Mouse (Mus musculus): ENCODE measurements around the gene Slc44a5. TPM values are rescaled to one million over a fixed set of nuclear protein-coding genes. Genes with fewer than 3 reads are reported as not detected.
"Not testable (repeated sequence)": the region's sequence is repeated elsewhere in the genome, so short reads cannot be mapped to it uniquely, and the experiment has no call there.

Gene Slc44a5
- total RNA-seq, 2 experiments from 2014 or later: 0.85 to 0.95 TPM

- DNase-seq (ENCODE audit: low spot score in 2 of 2): no peak
Observed at GRCm38 (mm10) chr3:154093745-154094322, 120.6 kb downstream of the Slc44a5 start.

- no peak for DNase-seq (ENCODE audit: low spot score in 2 of 2)
Observed at GRCm38 (mm10) chr3:154101671-154102070, 128.4 kb downstream of the Slc44a5 start.

DNA sequence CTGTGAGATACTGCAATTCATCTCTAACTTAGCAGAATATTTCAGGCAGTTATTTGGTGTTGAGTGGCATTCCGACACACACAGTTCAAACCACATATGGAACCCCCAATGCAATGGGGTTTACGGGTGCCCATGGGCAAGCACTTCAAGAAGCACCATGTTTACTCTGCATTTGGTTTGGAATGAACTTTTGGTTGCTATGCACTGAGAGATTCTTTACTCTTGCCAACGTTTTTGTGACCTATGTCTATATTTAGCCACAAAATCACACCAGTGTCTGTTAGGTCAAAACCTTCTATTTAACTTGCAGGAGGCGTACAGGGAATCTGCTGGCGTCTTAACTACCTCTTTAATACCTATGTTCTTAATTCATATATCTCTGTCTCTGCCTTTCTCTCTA is 137.3 kb downstream of the Slc44a5 start:
- no peak for DNase-seq (ENCODE audit: low spot score in 2 of 2)

GRCm38 (mm10) chr3:154111221-154111620 is 138.0 kb downstream of the Slc44a5 start:
- no peak for DNase-seq (ENCODE audit: low spot score in 2 of 2)

DNA sequence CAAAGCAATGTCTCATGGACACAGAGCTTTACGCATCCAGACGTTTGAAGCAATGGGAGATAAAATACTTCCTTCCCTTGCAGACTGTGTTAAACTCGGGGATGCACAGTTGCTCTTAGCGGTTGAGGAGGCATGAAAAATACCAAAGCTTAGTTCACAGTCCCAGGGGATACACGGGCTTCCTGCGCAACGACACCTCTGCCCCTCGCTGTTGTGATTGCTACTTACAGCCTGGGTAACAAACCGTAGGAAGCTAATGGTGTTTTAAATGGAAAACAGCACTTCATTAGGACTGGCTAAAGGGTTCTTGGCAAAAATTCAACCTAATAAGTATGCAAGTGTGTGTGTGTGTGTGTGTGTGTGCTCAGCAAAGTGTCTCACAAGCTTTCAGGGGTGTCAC is 141.8 kb downstream of the Slc44a5 start:
- no peak for DNase-seq (ENCODE audit: low spot score in 2 of 2)

GRCm38 (mm10) chr3:154115478-154115877 is 142.2 kb downstream of the Slc44a5 start:
- no peak for DNase-seq (ENCODE audit: low spot score in 2 of 2)

DNA sequence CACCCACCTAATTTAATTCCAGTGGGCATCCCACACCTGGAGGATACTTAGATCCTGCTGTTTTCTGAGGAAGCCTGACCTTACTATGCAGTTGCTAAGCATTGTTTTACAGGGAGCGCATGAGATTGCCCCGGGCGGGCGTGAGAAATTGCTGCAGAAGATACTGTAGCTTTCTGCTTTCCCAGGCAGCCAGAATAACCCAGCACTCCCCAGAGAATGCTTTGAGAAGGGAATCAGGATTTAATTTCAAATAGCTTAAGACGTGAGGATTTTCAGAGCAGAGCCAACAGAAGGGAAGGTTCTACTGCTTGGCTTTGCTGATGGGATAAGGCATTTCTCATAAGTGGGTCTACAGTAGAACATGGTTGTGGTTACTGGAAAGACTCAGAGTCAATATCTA is 142.8 kb downstream of the Slc44a5 start:
- no peak for DNase-seq (ENCODE audit: low spot score in 2 of 2)

- DNase-seq (ENCODE audit: low spot score in 2 of 2): no peak
Observed at GRCm38 (mm10) chr3:154118992-154119603, 145.9 kb downstream of the Slc44a5 start.

GRCm38 (mm10) chr3:154122531-154122930 is 149.3 kb downstream of the Slc44a5 start:
- no peak for DNase-seq (ENCODE audit: low spot score in 2 of 2)

DNA sequence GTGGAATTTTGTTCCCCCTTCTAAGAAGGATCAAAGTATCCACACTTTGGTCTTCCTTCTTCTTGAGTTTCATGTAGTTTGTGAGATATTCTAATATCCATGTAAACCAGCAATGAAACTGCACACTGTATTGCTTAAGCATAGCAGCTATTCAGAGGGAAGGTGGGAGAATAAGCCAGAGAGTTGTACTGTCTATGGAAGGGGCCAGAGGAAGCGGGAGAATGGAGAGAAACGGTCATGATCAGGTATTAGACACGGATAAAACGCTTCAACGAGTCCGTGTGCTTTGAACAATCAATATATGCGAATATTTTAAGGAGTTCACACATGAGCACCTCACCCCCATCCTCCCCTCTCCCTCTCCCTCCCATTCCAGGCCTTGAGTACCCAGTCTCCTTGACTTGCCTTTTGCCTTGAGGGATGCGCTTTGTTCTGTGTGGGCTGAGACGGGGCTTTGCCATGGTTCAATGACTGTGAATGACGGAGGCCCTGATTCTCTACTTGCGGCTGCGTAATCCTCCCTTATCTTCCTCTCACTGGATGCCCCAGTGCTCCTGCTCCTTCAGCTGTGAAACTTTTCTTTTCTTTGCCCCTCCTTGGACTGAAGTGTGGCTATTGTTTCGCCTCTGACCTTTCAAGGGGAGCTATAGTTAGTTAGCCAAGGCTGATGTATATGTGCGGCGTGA is 151.8 kb downstream of the Slc44a5 start:
- no peak for DNase-seq (ENCODE audit: low spot score in 2 of 2)

GRCm38 (mm10) chr3:154125768-154126376 is 152.6 kb downstream of the Slc44a5 start:
- no peak for DNase-seq (ENCODE audit: low spot score in 2 of 2)

DNA sequence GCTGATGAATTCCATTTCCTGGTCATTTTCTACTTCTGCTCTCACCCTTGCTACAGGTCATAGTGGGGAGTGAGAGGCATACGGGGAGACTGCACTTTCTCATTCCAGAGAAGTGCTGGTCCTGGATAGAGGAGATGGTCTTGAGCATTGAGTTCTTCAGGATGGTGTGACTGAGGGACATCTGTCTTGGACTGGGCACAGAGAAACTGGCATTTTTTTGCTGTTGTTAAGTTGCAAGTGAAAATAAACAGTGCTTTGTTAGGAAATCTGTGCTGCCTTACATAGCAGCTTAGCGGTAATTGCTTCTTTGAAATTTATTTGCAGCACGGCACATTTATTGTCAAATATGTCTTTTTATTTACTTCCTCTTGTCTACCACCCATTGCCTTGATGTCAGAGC is 154.0 kb downstream of the Slc44a5 start:
- no peak for DNase-seq (ENCODE audit: low spot score in 2 of 2)

GRCm38 (mm10) chr3:154129036-154129435 is 155.8 kb downstream of the Slc44a5 start:
- no peak for DNase-seq (ENCODE audit: low spot score in 2 of 2)

DNA sequence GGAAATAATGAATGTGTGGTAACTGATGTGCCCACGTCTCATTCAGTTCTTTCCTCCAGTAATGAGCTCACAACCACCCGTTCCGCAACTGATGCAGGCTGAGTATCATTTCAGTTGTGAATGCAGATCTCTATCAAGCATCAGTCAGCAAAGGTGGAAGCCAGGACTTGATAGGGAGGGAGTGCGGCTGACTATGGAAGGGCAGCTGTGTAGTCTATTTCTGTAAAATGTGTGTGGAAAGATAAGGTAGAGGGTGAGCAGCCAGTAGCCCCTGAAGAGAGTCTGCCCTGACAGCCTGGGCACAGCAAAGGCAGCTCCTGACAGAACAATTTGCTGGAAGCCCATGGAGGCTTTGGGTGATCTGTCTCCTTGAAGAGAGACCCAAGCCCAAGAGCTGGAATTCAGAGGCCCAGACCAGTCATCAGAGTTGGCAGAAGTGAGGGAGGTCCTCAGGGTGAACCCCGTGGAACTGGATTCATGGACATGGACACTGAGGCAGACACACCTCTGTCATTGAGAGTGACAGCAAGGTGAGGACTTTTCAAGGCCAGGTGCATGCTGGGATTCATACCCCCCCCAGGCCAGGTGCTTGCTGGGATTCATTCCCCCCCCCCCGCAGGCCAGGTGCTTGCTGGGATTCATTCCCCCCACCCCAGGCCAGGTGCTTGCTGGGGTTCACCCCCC is 157.3 kb downstream of the Slc44a5 start:
- no peak for DNase-seq (ENCODE audit: low spot score in 2 of 2)

GRCm38 (mm10) chr3:154133986-154134385 is 160.8 kb downstream of the Slc44a5 start:
- no peak for DNase-seq (ENCODE audit: low spot score in 2 of 2)

- no peak for DNase-seq (ENCODE audit: low spot score in 2 of 2)
Observed at GRCm38 (mm10) chr3:154134701-154135100, 161.5 kb downstream of the Slc44a5 start.

GRCm38 (mm10) chr3:154136501-154136900 is 163.3 kb downstream of the Slc44a5 start:
- no peak for DNase-seq (ENCODE audit: low spot score in 2 of 2)

DNA sequence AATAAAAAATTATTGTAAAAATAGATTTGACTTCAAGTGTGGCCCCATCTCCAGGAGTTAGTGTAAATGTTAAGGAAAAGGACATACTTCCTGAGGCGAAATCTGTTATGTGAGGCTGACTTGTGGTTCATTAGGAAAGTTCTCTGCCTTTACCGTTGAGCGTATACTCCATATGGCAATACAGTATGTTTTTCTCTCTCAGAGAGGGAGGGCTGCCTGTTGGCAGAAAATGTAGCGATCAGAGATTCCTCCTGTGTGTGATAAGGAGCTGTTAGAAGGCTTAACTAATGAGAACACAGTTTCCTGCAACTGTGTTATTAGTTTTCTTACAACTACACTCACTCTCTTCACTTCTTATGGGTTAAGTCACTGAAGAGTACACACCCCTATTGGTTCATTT is 168.1 kb downstream of the Slc44a5 start:
- no peak for DNase-seq (ENCODE audit: low spot score in 2 of 2)

GRCm38 (mm10) chr3:154142618-154143017 is 169.4 kb downstream of the Slc44a5 start:
- DNase-seq (ENCODE audit: low spot score in 2 of 2): no peak

GRCm38 (mm10) chr3:154145750-154146149 is 172.5 kb downstream of the Slc44a5 start:
- DNase-seq (ENCODE audit: low spot score in 2 of 2): no peak

- no peak for DNase-seq (ENCODE audit: low spot score in 2 of 2)
Observed at GRCm38 (mm10) chr3:154149778-154150177, 176.5 kb downstream of the Slc44a5 start.

- DNase-seq (ENCODE audit: low spot score in 2 of 2): not testable (repeated sequence)
Observed at GRCm38 (mm10) chr3:154153541-154153940, 180.3 kb downstream of the Slc44a5 start.
